Mouse (Mus musculus): ENCODE results near the gene Gm9999. TPM values are rescaled to one million over a fixed set of nuclear protein-coding genes. Genes with fewer than 3 reads are reported as not detected.
A peak's percentile ranks its signal among the peaks of the same experiment; 100 is the strongest.

Gm9999 gene
- polyA plus RNA-seq, 2 experiments = not detected

- 25% methylated on average over 3 of the region's 3 CpGs for WGBS (ENCODE audit: insufficient replicate concordance)
- Histone ChIP-seq H3K4me1 (replicated peaks; ENCODE audit: control insufficient read depth in 2 of 2, insufficient read depth in 2 of 2, low read length in 1 of 2) (peaks cover 12 to 13% of the 10 kb centered on the region in 2 experiments), H3K27me3 (ENCODE audit: control insufficient read depth, insufficient read depth, low read length) (no peaks in the 10 kb centered on the region; the same call in 1 of the 2 replicates), H3K4me2 (ENCODE audit: low read depth) (no peak overlapping the region), H3K36me3 (replicated peaks; ENCODE audit: control insufficient read depth, insufficient read depth, low read depth) (no peaks in the 10 kb centered on the region), H3K4me3 (ENCODE audit: insufficient read depth in 1 of 2, low read depth in 2 of 2, low read length in 2 of 2) (no peak overlapping the region), H3K27ac (no peak overlapping the region), H3K9me3 (ENCODE audit: control insufficient read depth, low read length) (no peaks in the 10 kb centered on the region), H3K9ac (replicated peaks) (no peak overlapping the region)
- TF ChIP-seq CTCF (IDR thresholded peaks at IDR 0.05; ENCODE audit: low read depth) (no peak), EP300 (IDR thresholded peaks at IDR 0.05; ENCODE audit: low read depth) (no peak)
- DNase-seq (ENCODE audit: low read depth in 3 of 3, low spot score in 3 of 3) (no peak), ATAC-seq (ENCODE audit: insufficient read depth) (no peak)
Measured at GRCm38 (mm10) chr7:46960991-46961390, 22.4 kb upstream of the Gm9999 start.

GRCm38 (mm10) chr7:46962132-46962531, 21.2 kb upstream of the Gm9999 start:
- H3K36me3 ChIP-seq (replicated peaks; ENCODE audit: control insufficient read depth, insufficient read depth, low read depth) = no peaks in the 10 kb centered on the region
- ATAC-seq (ENCODE audit: insufficient read depth) (no peak), DNase-seq (ENCODE audit: low read depth in 3 of 3, low spot score in 3 of 3) (no peak)
- H3K4me1 ChIP-seq (replicated peaks; ENCODE audit: control insufficient read depth in 2 of 2, insufficient read depth in 2 of 2, low read length in 1 of 2) = peaks cover 11 to 12% of the 10 kb centered on the region in 2 experiments
- no peaks in the 10 kb centered on the region for H3K9me3 ChIP-seq (ENCODE audit: control insufficient read depth, low read length)
- H3K27me3 ChIP-seq (ENCODE audit: control insufficient read depth, insufficient read depth, low read length) = no peaks in the 10 kb centered on the region; the same call in 1 of the 2 replicates
- H3K27ac ChIP-seq = no peak overlapping the region
- H3K4me3 ChIP-seq (ENCODE audit: insufficient read depth in 1 of 2, low read depth in 2 of 2, low read length in 2 of 2) = no peak overlapping the region
- no peak overlapping the region for H3K4me2 ChIP-seq (ENCODE audit: low read depth)
- no peak overlapping the region for H3K9ac ChIP-seq (replicated peaks)
- no peak for TF ChIP-seq CTCF (IDR thresholded peaks at IDR 0.05; ENCODE audit: low read depth)
- TF ChIP-seq EP300 (IDR thresholded peaks at IDR 0.05; ENCODE audit: low read depth) = no peak

GRCm38 (mm10) chr7:46962806-46963618, 20.4 kb upstream of the Gm9999 start:
- Histone ChIP-seq H3K27me3 (ENCODE audit: control insufficient read depth, insufficient read depth, low read length) (no peaks in the 10 kb centered on the region; the same call in 1 of the 2 replicates), H3K36me3 (replicated peaks; ENCODE audit: control insufficient read depth, insufficient read depth, low read depth) (no peaks in the 10 kb centered on the region), H3K27ac (no peak overlapping the region), H3K9me3 (ENCODE audit: control insufficient read depth, low read length) (no peaks in the 10 kb centered on the region), H3K4me1 (replicated peaks; ENCODE audit: control insufficient read depth in 2 of 2, insufficient read depth in 2 of 2, low read length in 1 of 2) (peaks cover 6% of the 10 kb centered on the region in 2 experiments), H3K9ac (replicated peaks) (no peak overlapping the region), H3K4me3 (ENCODE audit: insufficient read depth in 1 of 2, low read depth in 2 of 2, low read length in 2 of 2) (no peak overlapping the region), H3K4me2 (ENCODE audit: low read depth) (peak overlapping the region; percentile 11; the same call in 1 of the 2 replicates)
- peak; percentile 52 to 65 (median 58) for DNase-seq (ENCODE audit: low read depth in 3 of 3, low spot score in 3 of 3)
- ATAC-seq (ENCODE audit: insufficient read depth) = no peak
- under 1% methylated on average over 9 of the region's 9 CpGs for WGBS (ENCODE audit: insufficient replicate concordance)
- TF ChIP-seq CTCF (IDR thresholded peaks at IDR 0.05; ENCODE audit: low read depth) (peak; percentile 83), EP300 (IDR thresholded peaks at IDR 0.05; ENCODE audit: low read depth) (no peak)

GRCm38 (mm10) chr7:46964070-46964469, 19.3 kb upstream of the Gm9999 start:
- ATAC-seq (ENCODE audit: insufficient read depth) (no peak), DNase-seq (ENCODE audit: low read depth in 3 of 3, low spot score in 3 of 3) (no peak)
- H3K27me3 ChIP-seq (ENCODE audit: control insufficient read depth, insufficient read depth, low read length) = no peaks in the 10 kb centered on the region; the same call in 1 of the 2 replicates
- no peak overlapping the region for H3K27ac ChIP-seq
- H3K4me1 ChIP-seq (replicated peaks; ENCODE audit: control insufficient read depth in 2 of 2, insufficient read depth in 2 of 2, low read length in 1 of 2) = peaks cover 2 to 3% of the 10 kb centered on the region in 2 experiments; a peak in 1 of 4 replicates
- no peak overlapping the region for H3K4me3 ChIP-seq (ENCODE audit: insufficient read depth in 1 of 2, low read depth in 2 of 2, low read length in 2 of 2)
- H3K9ac ChIP-seq (replicated peaks) = no peak overlapping the region
- no peaks in the 10 kb centered on the region for H3K36me3 ChIP-seq (replicated peaks; ENCODE audit: control insufficient read depth, insufficient read depth, low read depth)
- no peak overlapping the region for H3K4me2 ChIP-seq (ENCODE audit: low read depth)
- 57% methylated on average over 7 of the region's 7 CpGs for WGBS (ENCODE audit: insufficient replicate concordance)
- TF ChIP-seq CTCF (IDR thresholded peaks at IDR 0.05; ENCODE audit: low read depth) (no peak), EP300 (IDR thresholded peaks at IDR 0.05; ENCODE audit: low read depth) (no peak)
- no peaks in the 10 kb centered on the region for H3K9me3 ChIP-seq (ENCODE audit: control insufficient read depth, low read length)

- Histone ChIP-seq H3K36me3 (replicated peaks; ENCODE audit: control insufficient read depth, insufficient read depth, low read depth) (no peaks in the 10 kb centered on the region), H3K27ac (no peak overlapping the region), H3K4me2 (ENCODE audit: low read depth) (no peak overlapping the region), H3K4me3 (ENCODE audit: insufficient read depth in 1 of 2, low read depth in 2 of 2, low read length in 2 of 2) (no peak overlapping the region), H3K4me1 (replicated peaks; ENCODE audit: control insufficient read depth in 2 of 2, insufficient read depth in 2 of 2, low read length in 1 of 2) (peaks cover 2 to 11% of the 10 kb centered on the region in 2 experiments; a peak in 3 of 4 replicates), H3K27me3 (ENCODE audit: control insufficient read depth, insufficient read depth, low read length) (no peaks in the 10 kb centered on the region; the same call in 1 of the 2 replicates), H3K9ac (replicated peaks) (no peak overlapping the region), H3K9me3 (ENCODE audit: control insufficient read depth, low read length) (no peaks in the 10 kb centered on the region)
- no peak for TF ChIP-seq EP300 (IDR thresholded peaks at IDR 0.05; ENCODE audit: low read depth)
- no peak for TF ChIP-seq CTCF (IDR thresholded peaks at IDR 0.05; ENCODE audit: low read depth)
- WGBS (ENCODE audit: insufficient replicate concordance) = 75% methylated on average over 4 of the region's 4 CpGs
- DNase-seq (ENCODE audit: low read depth in 3 of 3, low spot score in 3 of 3) (no peak), ATAC-seq (ENCODE audit: insufficient read depth) (no peak)
Measured at GRCm38 (mm10) chr7:46969898-46970297, 13.5 kb upstream of the Gm9999 start.

Measured in liver, embryonic 14.5 days (tissue).